Mouse (Mus musculus): ENCODE measurements around the gene Ano4.

DNA sequence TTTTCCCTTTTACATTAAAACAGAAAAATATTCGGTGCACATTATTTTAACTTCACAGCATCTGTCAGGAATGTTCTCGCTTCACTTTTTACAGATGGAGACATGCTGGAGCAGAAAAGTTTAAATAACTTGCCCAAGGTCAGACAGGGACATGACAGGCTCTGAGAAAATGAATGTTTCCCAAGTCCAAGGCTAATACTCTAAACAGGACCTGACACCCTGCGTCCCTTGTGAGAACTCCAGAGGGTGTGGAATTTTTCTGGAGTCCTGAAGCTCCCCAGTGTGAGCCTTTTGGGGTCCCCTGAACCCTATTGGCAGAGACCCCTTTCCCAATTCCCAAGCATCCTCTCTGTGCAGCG is 451 bp downstream of the Ano4 start:
- no peak for TF ChIP-seq CTCF (IDR thresholded peaks at IDR 0.05)
- no peak for TF ChIP-seq POLR2A (IDR thresholded peaks at IDR 0.05; ENCODE audit: insufficient read depth, low read depth, low read length)
- TF ChIP-seq EP300 (IDR thresholded peaks at IDR 0.05; ENCODE audit: insufficient read depth, low read depth, low read length): no peak

All from heart, adult 2 months (tissue).